Mouse (Mus musculus) frontal cortex, adult 2 months (tissue): ENCODE results near the gene Ube2d2b. TPM values are rescaled to one million over a fixed set of nuclear protein-coding genes. Genes with fewer than 3 reads are reported as not detected.
A peak's percentile ranks its signal among the peaks of the same experiment; 100 is the strongest.

Source experiments
- DNase-seq, 2 experiments: peaks; one replicate each; pipeline ENCODE4 v3.0.0; 2022; ENCODE audit warnings: low spot score in 1 of 2; ENCODE audit errors: extremely low spot score in 1 of 2
- polyA plus RNA-seq: library from polyadenylated mRNA; depleted of rRNA; stranded (reverse); fragments of >200 nt; gene quantifications from 2 replicates; pipeline ENCODE4 v1.2.3, GENCODE M21; 2012; rRNA removed

Ube2d2b gene
- polyA plus RNA-seq: not detected in 2 replicates

GRCm38 (mm10) chr5:107829998-107830560 lies at the start of gene Ube2d2b:
TSS of gene Ube2d2b (plus strand) at chr5:107830099.
- DNase-seq: no peak

DNA sequence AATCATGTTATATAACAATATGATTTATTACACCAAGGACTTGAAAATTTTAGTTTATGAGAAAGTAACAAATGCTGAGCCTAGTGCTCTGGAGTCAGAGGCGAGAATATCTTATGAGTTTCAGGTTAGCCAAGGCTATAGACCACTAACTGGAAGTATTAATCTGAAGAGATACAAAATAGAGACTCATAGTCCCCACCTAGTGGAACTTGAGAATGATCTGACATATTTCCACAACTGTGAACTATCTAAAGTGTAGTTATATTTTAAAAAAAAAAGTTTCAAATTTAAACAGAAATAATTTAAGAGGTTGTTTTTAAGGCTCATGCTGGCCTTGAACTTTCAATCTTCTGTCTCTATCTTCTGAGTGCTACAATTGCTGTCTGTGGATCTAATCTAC lies 47.5 kb upstream of the Ube2d2b start:
- no peak for DNase-seq

GRCm38 (mm10) chr5:107787682-107788443 lies 42.0 kb upstream of the Ube2d2b start:
- DNase-seq: no peak

DNA sequence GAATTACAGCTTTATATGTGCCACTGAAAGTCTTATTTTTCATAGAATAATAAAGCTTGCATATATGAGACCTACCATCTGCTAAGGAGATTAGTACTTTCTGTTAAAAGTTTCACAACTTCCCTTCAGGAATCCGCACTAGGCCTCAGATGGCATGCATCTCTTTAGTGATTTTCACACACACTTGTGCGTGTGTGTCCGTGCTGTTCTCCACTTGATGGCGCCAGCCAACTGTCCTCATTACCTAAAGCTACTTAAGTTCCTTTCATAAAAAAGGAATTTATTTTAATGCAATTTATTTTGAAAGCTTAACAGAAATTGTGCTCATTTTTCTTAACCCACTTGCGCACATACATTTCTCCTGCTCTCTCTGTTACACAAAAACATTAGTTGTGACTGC lies 40.4 kb upstream of the Ube2d2b start:
- no peak for DNase-seq

DNA sequence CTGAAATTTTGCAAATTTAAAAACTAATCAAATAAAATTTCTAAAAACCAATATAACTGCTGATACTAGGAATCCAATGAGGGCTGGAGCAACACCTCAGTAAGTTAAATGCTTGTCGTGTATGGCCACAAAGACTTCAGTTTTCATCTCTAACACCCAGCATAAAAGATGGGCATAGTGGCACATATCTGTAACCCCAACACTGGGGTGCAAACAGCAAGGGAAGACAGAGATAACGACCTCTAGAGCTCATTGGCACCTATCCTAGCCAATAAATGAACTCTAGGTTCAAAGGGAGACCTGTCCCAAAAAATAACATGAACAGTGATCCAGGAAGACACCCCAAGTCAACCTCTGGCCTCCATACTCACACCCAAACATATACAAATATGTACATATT lies 37.9 kb upstream of the Ube2d2b start:
- no peak for DNase-seq

DNA sequence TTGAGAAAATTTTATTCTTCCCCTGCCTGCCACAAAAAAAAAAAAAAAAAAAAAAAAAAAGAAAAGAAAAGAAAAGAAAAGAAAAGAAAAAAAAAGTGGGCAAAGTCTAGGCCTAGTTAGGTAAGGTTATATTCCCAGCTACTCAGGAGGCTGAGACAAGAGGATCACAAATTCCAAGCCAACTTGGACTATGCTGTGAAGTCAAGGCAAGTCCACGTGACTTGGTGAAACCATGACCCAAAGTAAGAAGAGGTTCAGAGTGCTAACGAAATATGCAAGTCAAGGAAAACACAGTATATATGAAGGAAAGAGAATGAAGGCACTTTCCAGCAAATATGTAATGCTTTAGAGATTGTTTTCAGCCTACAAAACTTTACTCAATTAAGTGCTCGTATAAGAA lies 37.4 kb upstream of the Ube2d2b start:
- no peak for DNase-seq

- DNase-seq: no peak
Observed at GRCm38 (mm10) chr5:107793258-107793657, 36.6 kb upstream of the Ube2d2b start.

GRCm38 (mm10) chr5:107793927-107794326 lies 36.0 kb upstream of the Ube2d2b start:
- DNase-seq: no peak

DNA sequence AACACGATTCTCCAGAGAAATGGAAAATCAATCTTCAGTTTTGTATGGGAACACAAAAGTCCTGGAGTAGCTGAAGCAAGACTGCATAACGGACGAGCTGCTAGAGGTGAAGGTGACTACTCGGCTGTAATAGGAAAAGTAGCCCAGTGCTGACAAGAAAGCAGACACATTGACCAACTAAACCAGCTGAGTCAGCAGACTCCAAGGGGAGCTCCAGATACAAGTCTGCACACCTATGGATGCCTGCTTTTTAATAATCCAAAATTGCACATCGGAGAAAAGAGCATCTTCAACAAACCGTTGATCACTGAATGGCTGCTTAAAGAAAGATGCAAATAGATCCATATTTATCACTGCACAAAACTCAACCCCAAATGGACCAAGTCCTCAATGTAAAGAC lies 31.6 kb upstream of the Ube2d2b start:
- DNase-seq: no peak

- peak in 1 of 2 experiments; percentile 27 for DNase-seq
Observed at GRCm38 (mm10) chr5:107801234-107801633, 28.7 kb upstream of the Ube2d2b start.

DNA sequence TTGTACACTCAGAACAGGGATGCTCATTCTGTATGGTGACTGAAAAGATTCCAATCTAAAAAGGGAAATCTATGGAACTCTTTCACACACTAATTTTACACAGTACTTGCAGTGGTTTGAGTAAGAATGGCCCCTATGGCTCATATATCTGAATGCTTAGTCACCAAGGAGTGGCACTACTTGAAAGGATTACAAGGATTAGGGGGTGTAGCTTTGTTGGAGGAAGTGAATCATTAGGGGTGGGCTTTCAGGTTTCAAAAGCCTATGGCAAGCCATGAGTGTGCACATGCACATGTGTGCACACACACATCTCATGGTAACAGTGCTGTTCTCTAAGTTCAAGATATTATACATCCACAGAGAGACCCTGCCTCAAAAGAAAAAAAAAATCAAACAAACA lies 27.3 kb upstream of the Ube2d2b start:
- DNase-seq: no peak

DNA sequence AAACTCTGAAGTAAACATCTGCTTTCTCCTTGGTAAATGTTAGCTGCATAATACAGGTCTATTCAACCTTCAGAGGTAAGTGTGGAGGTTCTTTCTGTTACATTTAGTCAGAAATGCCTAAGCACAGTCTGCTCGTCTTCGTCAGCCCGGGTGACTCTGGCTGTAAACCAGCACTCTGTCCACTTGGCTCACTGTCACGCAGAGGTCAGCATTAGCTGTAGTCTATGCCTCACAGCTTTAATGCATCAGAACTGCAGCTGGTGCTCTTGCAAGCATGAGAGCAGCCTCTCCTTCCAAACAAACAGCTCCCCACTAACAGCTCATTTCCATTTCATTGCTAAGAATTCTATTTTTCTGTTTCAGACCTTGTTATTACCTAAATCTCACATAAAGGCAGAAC lies 22.4 kb upstream of the Ube2d2b start:
- no peak for DNase-seq

DNA sequence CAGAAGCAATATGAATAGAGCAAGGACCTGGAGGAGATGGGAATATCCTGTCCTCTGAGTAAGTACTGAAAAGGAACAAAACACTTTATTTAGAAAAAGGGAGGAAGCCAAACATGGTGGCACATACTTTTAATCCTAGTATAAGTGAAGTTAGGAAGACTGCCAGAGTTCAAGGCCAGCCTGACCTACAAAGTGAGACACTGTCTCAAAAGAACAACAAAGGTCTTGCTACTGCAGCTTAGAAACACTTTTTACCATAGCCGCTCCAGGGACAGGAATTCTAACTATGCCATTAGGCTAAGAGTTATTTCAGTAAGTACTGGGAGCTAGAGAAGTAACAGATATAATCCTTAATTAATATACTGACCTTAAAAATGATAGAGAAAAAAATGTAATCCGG lies 15.2 kb upstream of the Ube2d2b start:
- DNase-seq: no peak

DNA sequence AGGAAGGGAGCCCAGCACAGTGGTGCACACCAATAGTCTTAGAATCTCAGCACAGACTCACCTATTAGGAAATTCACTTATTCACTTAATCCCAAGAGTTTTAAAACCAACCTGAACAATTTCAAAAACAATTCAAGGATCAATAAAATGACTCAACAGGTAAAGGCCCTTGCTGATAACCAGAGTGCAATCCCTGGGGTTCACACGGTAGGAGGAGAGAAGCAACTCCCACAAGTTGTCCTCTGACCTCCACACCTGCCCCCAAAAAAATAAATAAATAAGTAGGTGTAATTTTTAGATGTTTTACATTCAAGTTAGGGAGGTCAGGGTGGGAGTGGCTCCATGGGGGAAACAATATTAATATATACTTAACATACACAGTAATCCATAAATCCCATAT lies 7.4 kb upstream of the Ube2d2b start:
- no peak for DNase-seq

GRCm38 (mm10) chr5:107831351-107831750 lies 1.5 kb downstream of the Ube2d2b start:
- DNase-seq: no peak

- DNase-seq: no peak
Observed at GRCm38 (mm10) chr5:107834287-107834686, 4.4 kb downstream of the Ube2d2b start.

GRCm38 (mm10) chr5:107838891-107839644 lies 9.2 kb downstream of the Ube2d2b start:
- peak in 1 of 2 experiments; percentile 20 for DNase-seq

DNA sequence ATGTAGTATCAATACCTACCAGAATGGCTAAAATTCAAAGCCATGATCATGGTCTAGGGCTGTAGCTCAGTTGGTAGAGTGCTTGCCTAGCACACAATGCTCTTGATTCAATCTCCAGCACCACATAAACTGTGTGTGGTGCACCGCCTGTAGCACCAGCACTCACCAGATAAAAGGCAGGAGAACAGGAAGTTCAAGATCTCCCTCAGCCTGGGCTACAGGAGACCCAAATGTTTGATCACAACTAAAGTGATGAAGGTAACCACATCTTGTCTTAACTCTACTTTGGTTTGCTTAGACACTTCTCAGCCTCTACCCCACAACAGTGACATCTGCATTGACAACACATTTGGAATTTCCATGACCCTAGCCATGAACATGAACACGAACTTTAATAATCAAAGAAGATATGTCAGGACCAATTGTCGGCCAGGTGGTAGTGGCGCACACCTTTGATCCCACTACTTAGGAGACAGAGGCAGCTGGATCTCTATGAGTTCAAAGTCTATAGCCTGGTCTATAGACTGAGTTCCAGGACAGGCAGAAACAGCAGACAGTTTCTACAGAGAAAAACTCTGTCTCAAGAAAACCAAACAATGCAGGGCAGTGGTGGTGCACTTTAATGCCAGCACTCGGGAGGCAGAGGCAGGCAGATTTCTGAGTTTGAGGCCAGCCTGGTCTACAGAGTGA lies 10.8 kb downstream of the Ube2d2b start:
- DNase-seq: no peak

GRCm38 (mm10) chr5:107847349-107847748 lies 17.4 kb downstream of the Ube2d2b start:
- peak in 1 of 2 experiments; percentile 26 for DNase-seq

- no peak for DNase-seq
Observed at GRCm38 (mm10) chr5:107847817-107848216, 17.9 kb downstream of the Ube2d2b start.

DNA sequence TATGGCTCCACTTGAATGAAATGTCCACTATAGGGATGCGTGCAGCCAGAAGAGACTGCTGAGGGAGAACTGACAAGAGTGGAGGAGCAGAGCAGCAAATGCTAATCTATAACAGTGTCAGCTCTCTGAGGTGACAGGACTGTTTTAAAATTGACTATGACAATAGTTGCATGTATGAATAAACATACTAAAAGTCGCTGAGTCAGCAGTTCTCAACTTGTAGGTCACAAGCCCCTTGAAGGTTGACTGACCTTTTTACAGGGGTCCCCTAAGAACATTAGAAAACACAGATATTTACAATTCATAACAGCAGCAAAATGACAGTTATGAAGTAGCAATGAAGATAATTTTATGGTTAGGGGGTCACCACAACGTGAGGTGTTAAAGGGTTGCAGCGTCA lies 19.1 kb downstream of the Ube2d2b start:
- DNase-seq: no peak
